Mouse (Mus musculus) cortical plate, adult 2 months (tissue): ENCODE data around the gene Syndig1.

Experiments used
- CTCF ChIP-seq: fragments of 200-500 bp; IDR thresholded peaks from 2 replicates; pipeline ENCODE4 v1.5.1; 2011; ENCODE audit warnings: mild to moderate bottlenecking, control low read depth, low read length; ENCODE audit not compliant: insufficient read depth; ENCODE audit errors: extremely low read depth
- POLR2A ChIP-seq: fragments of 200-500 bp; IDR thresholded peaks from 2 replicates; pipeline ENCODE4 v1.6.1; 2011; ENCODE audit warnings: mild to moderate bottlenecking, low read length, control low read depth; ENCODE audit not compliant: insufficient read depth; ENCODE audit errors: extremely low read depth

GRCm38 (mm10) chr2:149987610-149988009, 158.6 kb downstream of the Syndig1 start:
- no peak for TF ChIP-seq CTCF
- TF ChIP-seq POLR2A = no peak
